Mouse (Mus musculus): ENCODE measurements at regions not wholly inside any gene's neighbourhood (a gene's known extent, or its start where the extent isn't known, plus 50 kb on each side); places are given as distances from the start of the nearest gene placed in this dataset.

GRCm38 (mm10) chr16:25478300-25478699, 191.7 kb downstream of the Tprg start:
- no peak for DNase-seq (ENCODE audit: low read depth, low spot score)
- H3K4me1 ChIP-seq (ENCODE audit: control insufficient read depth in 1 of 2, insufficient read depth in 2 of 2, low read length in 2 of 2): no peaks in the 10 kb centered on the region

GRCm38 (mm10) chr16:25483831-25484254, 197.2 kb downstream of the Tprg start:
- DNase-seq (ENCODE audit: low read depth, low spot score): no peak
- Histone ChIP-seq H3K36me3 (ENCODE audit: control insufficient read depth in 1 of 2, insufficient read depth in 2 of 2, low read length in 2 of 2) (no peaks in the 10 kb centered on the region), H3K4me3 (ENCODE audit: control insufficient read depth in 1 of 2, insufficient read depth in 1 of 2, low read depth in 2 of 2, low read length in 2 of 2) (no peak overlapping the region), H3K79me2 (ENCODE audit: control insufficient read depth, insufficient read depth, low read length, poor library complexity) (no peaks in the 10 kb centered on the region), H3K9ac (ENCODE audit: control insufficient read depth, low read depth, low read length, poor library complexity, severe bottlenecking) (no peak overlapping the region), H3K27me3 (ENCODE audit: control insufficient read depth in 1 of 2, insufficient read depth in 2 of 2, low read length in 2 of 2) (no peaks in the 10 kb centered on the region), H3K9me3 (replicated peaks; ENCODE audit: insufficient read depth, low read length) (no peaks in the 10 kb centered on the region), H3K4me1 (ENCODE audit: control insufficient read depth in 1 of 2, insufficient read depth in 2 of 2, low read length in 2 of 2) (no peaks in the 10 kb centered on the region), H3K27ac (ENCODE audit: control insufficient read depth, low read depth, low read length) (no peak overlapping the region)
- TF ChIP-seq ETS1 (IDR thresholded peaks at IDR 0.05; ENCODE audit: low read depth, low read length) (no peak), SMC3 (IDR thresholded peaks at IDR 0.05; ENCODE audit: low read depth, low read length) (no peak), POLR2A (IDR thresholded peaks at IDR 0.05; ENCODE audit: control insufficient read depth in 1 of 2, insufficient read depth in 1 of 2, low read depth in 1 of 2, low read length in 2 of 2, poor library complexity in 1 of 2) (no peak), MXI1 (IDR thresholded peaks at IDR 0.05; ENCODE audit: low read depth, low read length) (no peak), TCF12 (IDR thresholded peaks at IDR 0.05; ENCODE audit: low read depth, low read length) (no peak), MAFK (IDR thresholded peaks at IDR 0.05; ENCODE audit: borderline replicate concordance, low read depth, low read length) (no peak), USF1 (IDR thresholded peaks at IDR 0.05; ENCODE audit: low read depth, low read length) (no peak), TBP (IDR thresholded peaks at IDR 0.05; ENCODE audit: low read depth, low read length) (no peak), MYC (IDR thresholded peaks at IDR 0.05; ENCODE audit: low read depth, low read length) (no peak), CTCF (IDR thresholded peaks at IDR 0.05 in 2 of 3, conservative IDR thresholded peaks at IDR 0.05 in 1 of 3; ENCODE audit: control insufficient read depth in 1 of 3, insufficient read depth in 1 of 3, low read depth in 2 of 3, low read length in 3 of 3, poor library complexity in 1 of 3, severe bottlenecking in 1 of 3) (no peak), POLR2AphosphoS2 (IDR thresholded peaks at IDR 0.05; ENCODE audit: low read length) (no peak), GABPA (IDR thresholded peaks at IDR 0.05; ENCODE audit: low read depth, low read length) (no peak), CHD1 (IDR thresholded peaks at IDR 0.05; ENCODE audit: low read depth, low read length) (no peak), CHD2 (IDR thresholded peaks at IDR 0.05; ENCODE audit: low read length) (no peak), NRF1 (IDR thresholded peaks at IDR 0.05; ENCODE audit: insufficient read depth, low read depth, low read length, poor library complexity, severe bottlenecking) (no peak), USF2 (IDR thresholded peaks at IDR 0.05; ENCODE audit: borderline replicate concordance in 1 of 2, insufficient read depth in 1 of 2, low read depth in 1 of 2, low read length in 2 of 2) (no peak), GATA1 (IDR thresholded peaks at IDR 0.05; ENCODE audit: low read depth, low read length) (no peak), RCOR1 (IDR thresholded peaks at IDR 0.05; ENCODE audit: low read depth, low read length) (no peak), HCFC1 (IDR thresholded peaks at IDR 0.05; ENCODE audit: low read depth, low read length) (no peak)

More at GRCm38 (mm10) chr16:25478300-25478699, 191.7 kb downstream of the Tprg start:
- H3K36me3 ChIP-seq (ENCODE audit: control insufficient read depth in 1 of 2, insufficient read depth in 2 of 2, low read length in 2 of 2): no peaks in the 10 kb centered on the region
- H3K27ac ChIP-seq (ENCODE audit: control insufficient read depth, low read depth, low read length): no peak overlapping the region
- H3K4me3 ChIP-seq (ENCODE audit: control insufficient read depth in 1 of 2, insufficient read depth in 1 of 2, low read depth in 2 of 2, low read length in 2 of 2): no peak overlapping the region
- no peaks in the 10 kb centered on the region for H3K27me3 ChIP-seq (ENCODE audit: control insufficient read depth in 1 of 2, insufficient read depth in 2 of 2, low read length in 2 of 2)
- no peak overlapping the region for H3K9ac ChIP-seq (ENCODE audit: control insufficient read depth, low read depth, low read length, poor library complexity, severe bottlenecking)
- TF ChIP-seq BHLHE40 (IDR thresholded peaks at IDR 0.05; ENCODE audit: borderline replicate concordance, low read depth, low read length) (no peak), USF1 (IDR thresholded peaks at IDR 0.05; ENCODE audit: low read depth, low read length) (no peak), POLR2A (IDR thresholded peaks at IDR 0.05; ENCODE audit: control insufficient read depth in 1 of 2, insufficient read depth in 1 of 2, low read depth in 1 of 2, low read length in 2 of 2, poor library complexity in 1 of 2) (no peak), TBP (IDR thresholded peaks at IDR 0.05; ENCODE audit: low read depth, low read length) (no peak), GABPA (IDR thresholded peaks at IDR 0.05; ENCODE audit: low read depth, low read length) (no peak), USF2 (IDR thresholded peaks at IDR 0.05; ENCODE audit: borderline replicate concordance in 1 of 2, insufficient read depth in 1 of 2, low read depth in 1 of 2, low read length in 2 of 2) (no peak), SMC3 (IDR thresholded peaks at IDR 0.05; ENCODE audit: low read depth, low read length) (no peak), TAL1 (IDR thresholded peaks at IDR 0.05; ENCODE audit: low read length) (no peak)
- H3K9me3 ChIP-seq (replicated peaks; ENCODE audit: insufficient read depth, low read length): no peaks in the 10 kb centered on the region
- no peaks in the 10 kb centered on the region for H3K79me2 ChIP-seq (ENCODE audit: control insufficient read depth, insufficient read depth, low read length, poor library complexity)

Measured in MEL (cell line).